Mouse (Mus musculus): Measurements from ENCODE around the gene Aym1.
"Not testable (repeated sequence)": the region's sequence is repeated elsewhere in the genome, so short reads cannot be mapped to it uniquely, and the experiment has no call there.

The Aym1 gene

DNA sequence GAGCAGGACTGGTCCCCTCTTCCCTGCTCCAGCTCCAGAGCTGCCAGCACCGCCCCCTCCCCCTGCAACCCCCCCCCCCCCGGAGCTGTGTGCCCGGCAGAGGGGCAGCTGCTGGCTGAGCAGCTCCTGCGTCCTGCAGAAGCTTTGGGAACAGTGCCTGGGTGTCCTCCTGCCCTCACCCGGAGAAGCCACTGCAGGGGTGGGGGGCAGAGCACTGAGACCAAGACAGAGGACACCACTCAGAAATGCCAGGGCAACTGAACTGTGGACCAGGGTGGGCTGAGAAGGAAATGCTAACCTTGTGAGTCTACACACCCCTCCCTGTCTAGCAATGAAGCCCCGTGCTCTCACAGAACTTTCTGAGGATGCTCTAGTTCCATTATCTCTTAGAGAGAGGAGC is at the start of gene Aym1:
Aym1 (plus strand) TSS at position 109 of the 400 bp plus-strand sequence.
- no peak for DNase-seq (ENCODE audit: low read depth, low spot score)

DNA sequence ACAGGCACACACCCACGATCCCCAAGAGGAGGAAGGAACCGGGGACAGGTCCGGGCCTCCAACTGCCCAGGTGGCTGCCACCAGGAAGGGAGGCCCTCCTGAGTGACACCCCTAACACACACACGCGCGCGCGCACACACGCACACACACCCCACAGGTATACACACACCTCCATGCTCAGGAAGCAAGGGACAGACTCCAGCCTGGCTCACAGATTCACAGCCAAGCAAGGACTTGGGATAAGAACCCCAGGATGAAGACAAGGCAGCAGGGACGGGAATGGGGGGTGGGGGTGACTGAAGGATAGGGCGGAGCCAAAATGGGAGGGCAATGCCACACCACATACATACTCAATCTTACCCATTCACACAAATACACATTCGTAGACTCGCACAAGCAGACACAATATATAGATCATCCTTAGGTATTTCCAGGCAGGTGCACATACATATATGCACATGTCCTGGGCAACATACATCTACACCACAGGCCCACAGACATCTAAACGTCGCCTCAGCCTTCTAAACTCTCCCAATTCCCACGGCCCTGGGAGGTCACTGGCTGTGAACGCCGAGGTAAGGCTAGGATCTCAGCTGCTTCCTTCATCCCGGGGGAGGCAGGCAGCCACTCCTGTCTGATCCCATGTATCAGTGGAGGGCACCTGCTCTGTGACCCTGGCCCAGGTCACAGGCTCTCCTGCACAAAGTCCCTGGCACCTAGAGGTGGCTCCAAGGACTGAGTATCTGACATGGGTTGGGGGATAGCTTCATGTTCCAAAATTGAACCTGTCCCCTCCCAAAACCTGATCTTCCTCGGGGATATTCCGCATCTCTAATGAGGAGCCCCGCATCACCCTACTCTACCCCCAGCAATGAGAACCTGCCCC is 47.4 kb upstream of the Aym1 start:
- DNase-seq (ENCODE audit: low read depth, low spot score): no peak

DNA sequence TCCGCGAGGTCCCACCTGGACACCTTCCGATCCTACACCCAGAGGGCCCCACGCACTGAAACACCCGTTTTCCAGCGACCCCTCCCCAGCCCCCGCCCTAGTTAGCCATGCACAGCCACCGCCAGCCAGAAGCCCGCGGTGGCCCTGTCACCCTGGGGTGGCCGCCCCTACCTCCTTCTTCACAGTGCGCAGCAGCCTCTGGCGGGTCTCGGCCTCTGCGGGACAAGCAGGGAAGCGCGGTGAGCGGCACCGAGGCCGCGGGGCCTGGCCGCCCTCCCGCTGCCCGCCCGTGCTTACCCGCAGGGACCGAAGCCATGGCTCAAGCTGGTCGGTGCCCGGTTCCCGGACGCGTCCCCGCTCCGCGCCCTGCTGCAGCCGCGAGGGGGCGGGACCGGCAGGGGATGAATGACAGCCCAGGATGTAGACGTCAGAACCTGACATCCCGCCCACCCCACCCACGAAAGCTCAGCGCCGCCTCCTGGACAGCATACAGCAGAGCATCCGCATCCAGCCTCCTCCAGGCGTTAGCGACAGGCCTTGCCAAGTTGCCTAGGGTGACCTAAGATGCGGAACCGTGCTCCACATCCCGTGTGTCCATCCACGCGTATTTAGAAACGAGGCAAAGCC is 46.6 kb upstream of the Aym1 start, which contains the start of gene Sgsm1:
Sgsm1 (minus strand) TSS at position 410 of the 627 bp plus-strand sequence.
- no peak for DNase-seq (ENCODE audit: low read depth, low spot score)

DNA sequence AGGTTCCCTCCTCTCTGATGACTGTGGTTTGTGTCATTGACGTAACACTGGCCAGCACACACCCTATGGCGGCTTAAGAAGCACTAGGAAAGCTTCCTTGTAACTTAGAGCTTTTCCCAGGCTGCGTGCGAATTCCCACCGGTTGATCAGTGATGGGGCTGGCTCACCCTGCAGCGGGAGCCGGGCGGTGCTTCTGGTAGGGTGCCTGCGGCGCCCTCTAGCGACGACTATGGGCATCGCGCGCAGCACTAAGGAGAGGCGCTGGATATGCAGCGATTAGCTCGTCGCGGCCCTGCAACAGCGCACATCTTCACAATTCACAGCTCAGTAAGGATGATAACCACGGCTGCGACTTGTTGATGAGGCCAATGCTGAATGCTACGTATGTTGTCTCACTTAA is 43.1 kb upstream of the Aym1 start:
- DNase-seq (ENCODE audit: low read depth, low spot score): no peak

DNA sequence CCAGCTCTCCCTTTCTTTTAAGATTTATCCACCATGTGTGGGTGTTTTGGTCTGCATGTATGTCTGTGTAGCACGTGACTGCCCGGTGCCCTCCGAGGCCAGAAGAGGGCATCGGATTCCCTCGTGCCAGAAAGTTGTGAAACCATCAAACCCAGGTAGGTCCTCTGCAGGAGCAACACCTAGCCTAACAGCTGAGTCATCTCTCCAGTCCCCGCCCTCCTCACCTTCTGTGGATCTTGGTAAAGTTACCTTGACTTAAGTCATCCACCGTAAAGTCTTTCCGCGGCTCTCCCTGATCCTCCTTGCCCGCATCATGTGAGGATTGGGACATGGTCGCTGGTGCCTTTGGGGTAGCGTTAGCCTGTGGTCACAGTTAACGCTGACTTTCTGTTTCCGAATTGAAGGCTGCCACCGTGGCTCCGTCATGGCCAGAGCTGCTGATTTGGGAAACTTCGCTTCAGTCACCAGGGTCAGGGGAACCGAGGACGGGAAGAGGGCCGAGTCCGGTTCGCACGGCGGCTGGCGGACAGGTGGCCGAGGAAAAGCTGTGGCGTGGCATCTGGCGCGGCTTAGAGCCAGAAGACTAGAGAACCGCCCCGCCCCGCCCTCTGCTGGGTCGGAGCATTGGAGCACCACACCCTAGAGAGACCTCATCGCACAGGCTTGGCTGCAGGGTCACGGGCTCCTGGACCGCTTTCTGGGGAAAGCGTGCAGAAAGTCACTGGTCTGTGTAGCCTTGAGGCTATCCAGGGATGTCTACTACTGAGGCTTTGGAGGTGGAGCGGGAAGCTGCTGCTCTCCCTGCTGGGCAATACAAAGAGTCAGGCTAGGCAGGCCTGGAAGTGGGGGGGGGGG is 33.1 kb upstream of the Aym1 start:
- DNase-seq (ENCODE audit: low read depth, low spot score): no peak

DNA sequence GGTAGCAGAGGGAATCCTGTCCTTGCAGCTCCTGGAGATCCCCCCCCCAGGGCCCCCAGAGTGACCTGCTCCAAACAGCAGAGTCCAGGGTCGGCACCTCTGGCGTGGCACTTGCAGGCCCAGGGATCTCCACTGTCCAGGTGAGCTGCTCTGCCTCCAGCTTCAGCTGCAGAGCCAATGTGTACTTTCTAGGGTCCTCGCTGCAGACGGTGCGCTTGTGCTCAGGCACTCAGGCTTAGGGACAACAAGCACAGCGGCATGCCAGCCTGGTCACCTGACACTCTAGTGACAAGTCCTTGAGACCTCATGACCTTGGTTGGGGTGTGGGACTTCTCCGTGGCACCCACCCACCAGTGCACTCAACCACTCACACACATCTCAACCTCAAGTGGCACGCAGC is 27.6 kb upstream of the Aym1 start:
- DNase-seq (ENCODE audit: low read depth, low spot score): no peak

DNA sequence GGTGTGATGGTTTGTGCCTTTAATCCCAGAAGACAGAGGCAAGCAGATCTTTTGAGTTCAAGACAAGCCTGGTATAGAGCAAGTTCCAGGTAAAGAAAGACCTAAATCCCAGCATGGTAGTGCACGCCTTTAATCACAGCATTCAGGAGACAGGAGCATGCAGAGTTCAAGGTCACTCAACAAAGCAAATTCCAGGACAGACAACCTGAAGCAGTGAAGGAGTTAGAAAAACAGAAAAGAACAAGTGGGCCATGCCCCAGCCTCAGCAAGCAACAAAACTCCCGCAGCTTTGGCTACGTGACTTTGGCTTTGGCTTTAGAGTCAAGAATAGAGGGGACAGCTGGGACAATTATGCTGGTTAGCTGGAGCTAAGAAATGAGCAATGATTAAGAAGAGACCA is 26.9 kb upstream of the Aym1 start:
- no peak for DNase-seq (ENCODE audit: low read depth, low spot score)

DNA sequence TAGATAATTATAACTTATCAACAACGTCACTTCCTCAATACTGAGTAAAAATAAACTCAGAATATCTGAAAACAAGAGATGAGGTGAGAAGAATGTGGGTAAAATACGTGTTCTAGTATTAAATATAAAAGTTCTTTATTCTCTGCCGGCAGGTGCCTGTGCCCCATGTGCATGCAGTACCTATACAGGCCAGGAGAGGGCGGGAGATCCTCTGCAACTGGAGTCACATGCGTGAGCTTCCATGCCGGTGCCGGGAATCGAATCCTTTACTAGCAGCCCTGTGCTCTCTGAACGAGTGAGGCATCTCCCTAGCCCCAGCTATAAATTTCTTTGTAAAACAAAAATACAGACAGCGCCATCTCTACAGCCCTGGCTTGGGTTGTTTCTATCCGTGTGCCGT is 24.9 kb upstream of the Aym1 start:
- no peak for DNase-seq (ENCODE audit: low read depth, low spot score)

DNA sequence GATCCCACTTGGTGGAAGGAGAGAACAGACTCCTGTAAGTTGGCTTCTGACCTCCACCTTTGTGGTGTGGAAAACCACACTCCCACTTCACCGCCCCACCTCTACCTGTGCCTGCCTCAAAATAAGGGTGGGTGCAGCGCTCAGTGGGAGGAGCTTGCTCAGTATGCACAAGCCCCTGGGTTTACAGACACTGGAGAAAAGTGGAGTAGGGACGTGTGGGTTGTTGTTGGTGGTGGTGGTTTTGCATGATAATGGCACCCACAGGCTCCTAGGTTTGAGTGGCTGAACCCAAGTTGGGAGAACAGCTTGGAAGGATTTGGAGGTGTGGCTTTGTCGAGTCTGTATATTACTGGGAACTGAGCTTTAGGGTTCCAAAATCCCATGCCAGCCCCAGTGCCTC is 24.2 kb upstream of the Aym1 start:
- DNase-seq (ENCODE audit: low read depth, low spot score): no peak

DNA sequence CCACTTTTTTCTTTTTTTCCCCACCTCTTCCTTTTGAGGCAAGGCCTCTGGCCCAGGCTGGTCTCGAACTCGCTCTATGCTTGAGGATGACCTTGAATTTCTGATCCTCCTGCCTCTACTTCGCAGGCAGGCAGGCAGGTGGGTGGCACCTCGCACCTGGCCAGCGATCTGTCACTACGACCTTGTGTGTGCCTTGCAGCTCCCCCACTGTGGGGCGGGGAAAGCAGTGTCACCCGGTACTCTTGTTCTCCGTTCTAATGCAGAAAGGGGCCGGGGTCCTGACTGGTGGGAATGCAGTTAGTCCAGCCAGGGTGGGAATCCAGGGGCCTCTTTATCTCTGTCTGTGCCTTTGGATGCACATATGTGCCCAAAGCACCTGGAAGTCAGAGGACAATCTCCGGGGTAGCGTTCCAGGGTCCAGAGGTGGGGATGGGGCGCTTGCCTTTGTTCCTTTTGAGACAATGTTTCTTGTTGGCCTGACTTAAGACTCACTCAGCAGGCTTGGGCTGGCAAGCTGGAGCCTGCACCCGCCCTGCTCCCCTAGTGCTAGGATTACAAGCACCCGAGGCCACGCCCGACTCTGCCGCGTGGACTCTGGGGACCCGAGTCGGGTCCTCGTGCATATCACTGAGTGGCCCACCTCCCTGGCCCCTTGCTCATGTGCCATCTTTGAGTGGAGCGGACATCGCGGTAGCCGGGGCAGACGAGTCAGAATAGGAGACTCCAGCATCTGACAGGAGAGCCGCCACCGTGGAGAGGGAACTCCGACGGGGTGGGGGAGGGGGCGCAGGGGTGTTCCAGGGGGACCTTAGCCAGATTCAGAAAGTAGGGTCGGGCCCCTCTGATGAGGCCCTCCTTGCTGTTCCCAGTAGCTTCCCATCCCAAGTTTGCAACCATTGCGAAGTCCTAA is 22.2 kb upstream of the Aym1 start:
- DNase-seq (ENCODE audit: low read depth, low spot score): no peak

DNA sequence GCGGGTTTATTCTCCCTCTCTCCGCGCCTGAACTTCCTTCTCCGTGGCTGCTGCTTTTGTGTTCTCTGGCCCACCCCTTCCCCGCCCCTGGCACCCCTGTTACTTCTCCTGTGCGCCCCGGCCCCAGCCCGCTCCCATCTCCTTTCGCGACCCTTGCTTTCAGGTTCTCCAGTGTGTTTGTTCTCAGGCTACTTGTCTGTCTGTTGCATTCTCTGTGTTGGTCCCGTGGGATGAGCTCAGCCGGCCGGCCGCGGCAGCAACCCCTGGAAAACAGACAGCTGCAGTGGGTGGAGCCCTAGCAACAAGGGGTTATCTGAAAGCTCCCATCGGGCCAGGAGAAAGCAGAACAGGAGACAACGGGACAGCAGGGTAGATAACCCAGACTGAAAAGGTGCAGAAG is 21.4 kb upstream of the Aym1 start:
- no peak for DNase-seq (ENCODE audit: low read depth, low spot score)

DNA sequence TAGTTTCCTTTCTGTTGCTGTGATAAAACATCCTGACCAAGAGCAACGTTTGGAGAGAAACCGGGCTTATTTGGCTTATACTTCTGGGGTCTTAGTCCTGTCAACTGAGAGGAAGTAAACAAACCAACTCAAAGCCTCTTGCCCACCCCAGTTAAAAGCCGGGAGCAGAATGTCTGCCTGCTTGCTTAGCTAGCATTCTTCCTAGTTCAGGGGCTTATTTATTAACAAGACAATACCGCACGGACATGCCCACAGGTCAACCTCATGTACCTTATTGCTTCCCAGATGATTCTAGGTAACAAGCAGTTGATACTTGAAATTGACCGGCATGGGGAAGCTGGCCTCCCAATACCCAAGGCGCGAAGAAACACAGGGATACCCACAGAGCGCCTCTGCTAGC is 20.8 kb upstream of the Aym1 start:
- DNase-seq (ENCODE audit: low read depth, low spot score): no peak

DNA sequence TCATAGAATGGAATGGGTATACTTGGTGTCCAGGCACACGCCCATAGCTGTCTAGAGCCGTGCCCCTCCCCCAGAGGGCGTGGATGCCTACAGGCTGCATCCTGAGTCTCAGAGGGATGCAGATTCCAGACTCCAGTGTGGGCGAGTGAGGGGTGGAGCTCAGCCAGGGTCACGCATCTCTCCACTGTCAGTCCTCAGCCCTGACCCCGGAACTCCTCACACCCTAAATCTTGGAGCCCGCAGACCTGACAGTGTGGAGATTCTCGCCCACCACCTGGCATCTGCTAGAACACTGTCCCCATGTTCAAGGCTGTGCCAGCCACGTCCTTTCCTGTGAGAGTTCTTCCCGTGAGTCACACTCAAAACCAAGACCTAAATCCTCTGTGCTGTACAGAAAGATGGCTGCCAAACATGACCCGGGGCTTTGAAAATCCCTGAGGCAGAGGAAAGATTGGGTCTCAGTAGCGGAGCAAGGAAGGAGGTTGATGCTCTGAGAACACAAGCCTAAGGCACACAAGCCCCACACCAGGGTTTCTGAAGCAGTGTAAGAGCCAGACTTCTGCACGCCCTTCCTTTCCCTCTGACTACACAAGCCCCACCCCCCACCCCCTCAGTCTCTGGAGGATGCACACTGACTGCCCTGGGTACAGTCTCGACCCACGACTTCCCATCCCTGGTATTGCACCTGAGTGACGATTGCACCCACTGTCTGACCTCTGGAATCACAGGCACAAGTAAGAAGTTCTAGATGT is 12.3 kb upstream of the Aym1 start:
- DNase-seq (ENCODE audit: low read depth, low spot score): no peak

DNA sequence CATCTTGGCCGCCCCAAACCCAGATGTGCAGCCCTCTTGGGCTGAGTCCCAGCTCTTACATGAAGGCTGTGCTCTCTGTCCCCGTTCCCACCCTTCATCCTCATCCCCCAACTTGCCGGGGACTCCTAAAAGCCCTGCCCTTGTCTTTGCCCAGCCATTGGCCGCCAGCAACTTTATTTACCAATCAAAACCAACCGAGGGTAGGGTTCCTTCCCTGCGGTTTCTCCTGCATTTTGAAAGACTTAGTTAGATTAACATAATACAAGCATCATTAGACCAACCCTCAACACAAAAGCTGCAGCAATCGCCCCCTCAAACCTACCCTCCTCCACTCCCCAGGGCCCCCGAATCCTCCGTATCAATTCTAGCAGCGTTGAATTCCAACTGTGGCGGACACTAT is 11.3 kb upstream of the Aym1 start:
- no peak for DNase-seq (ENCODE audit: low read depth, low spot score)

DNA sequence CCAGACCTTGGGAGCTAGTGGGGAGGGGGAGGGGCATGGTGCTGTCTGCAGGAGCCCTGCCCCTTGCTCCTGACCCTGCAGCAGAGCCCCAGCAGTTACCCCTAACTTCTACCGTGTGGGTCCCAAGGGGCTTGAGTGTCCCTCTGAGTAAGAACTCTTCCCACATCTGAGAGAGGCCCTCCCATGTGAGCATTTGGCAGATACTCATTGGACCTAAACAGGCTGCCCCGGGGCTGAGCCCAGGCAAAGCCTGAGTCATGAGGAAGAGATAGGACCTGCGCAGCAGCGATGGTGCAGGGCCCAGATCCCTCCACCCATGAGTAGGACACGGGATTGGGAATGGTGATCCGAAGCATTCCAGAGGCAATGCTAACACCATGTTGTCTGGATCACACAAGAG is 10.4 kb upstream of the Aym1 start:
- DNase-seq (ENCODE audit: low read depth, low spot score): not testable (repeated sequence)

DNA sequence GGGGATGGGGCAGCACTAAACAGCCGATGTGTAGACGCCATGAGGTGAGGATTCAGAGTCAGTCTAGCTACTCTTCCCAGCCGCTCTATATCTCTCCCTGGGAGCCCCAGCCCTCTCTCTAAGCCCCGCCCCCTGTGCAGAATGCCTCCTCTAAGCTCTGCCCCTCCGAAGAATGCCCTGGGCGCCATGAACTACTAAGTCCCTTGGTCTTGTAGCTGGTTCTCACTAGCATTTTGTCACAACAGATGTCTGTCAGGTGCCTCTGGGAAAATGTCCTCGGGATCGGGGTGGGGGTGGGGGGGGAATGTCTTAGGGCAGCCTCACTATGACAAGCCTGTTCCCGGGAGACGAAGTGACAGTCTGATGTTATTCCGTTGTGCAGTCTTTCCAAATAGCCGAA is 9.5 kb upstream of the Aym1 start:
- no peak for DNase-seq (ENCODE audit: low read depth, low spot score)

DNA sequence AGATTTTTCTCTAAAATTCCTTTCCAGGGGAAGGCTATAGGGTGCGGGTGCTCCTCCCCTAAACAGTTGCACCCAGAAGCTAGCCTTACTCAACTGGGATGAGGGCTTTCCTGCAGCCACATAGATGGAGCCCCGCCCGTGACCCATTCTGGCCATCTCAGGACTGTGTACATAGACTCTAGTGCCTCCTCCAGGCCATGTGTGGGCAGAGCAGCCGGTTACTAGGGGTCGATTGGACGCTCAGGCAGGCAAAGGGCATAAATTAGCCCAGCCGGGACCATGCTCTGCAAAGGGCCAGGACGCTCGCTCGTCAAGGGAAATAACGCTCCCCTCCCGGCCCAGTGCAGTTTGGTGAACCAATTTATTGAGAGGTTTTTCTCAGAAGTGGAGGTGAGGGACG is 8.5 kb upstream of the Aym1 start:
- no peak for DNase-seq (ENCODE audit: low read depth, low spot score)

DNA sequence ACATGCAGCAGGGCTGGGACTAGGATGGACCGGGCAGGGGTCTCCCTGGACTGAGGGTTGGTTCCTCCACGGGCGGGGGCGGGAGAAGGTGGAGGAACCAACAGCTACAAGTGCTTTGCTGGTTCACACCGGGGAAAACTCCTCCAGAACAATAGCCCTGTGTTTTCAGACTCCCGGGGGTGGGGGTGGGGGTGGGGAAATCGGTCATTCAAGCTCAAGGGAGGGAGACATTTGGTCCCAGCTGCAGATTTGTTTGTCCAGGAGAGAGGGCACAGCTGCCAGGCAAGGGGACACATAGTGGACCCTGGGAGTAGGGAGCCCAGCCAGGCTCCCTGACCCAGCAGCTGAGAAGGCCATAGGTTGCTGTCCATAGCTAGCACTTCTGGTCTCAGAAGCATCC is 7.9 kb upstream of the Aym1 start:
- DNase-seq (ENCODE audit: low read depth, low spot score): no peak

DNA sequence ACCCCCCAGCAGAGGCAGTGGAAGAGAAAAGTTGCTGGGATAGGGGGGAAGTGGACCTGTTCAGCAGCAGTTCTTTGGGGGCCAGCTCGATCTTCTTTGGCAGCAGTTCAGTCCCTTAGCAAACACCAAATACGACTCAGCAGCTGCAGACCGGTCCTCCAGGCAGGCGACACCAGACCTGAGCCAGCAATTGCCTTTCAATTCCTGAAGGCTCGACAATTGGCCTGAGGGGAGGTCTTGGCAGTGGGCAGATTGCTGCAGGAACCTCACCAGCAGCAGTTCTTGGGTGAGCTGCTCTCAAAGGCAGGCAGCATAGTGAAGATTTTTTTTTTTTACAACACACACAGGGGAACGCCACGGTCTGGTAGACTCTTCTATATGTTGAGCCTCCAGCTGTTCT is 7.3 kb upstream of the Aym1 start:
- DNase-seq (ENCODE audit: low read depth, low spot score): no peak

DNA sequence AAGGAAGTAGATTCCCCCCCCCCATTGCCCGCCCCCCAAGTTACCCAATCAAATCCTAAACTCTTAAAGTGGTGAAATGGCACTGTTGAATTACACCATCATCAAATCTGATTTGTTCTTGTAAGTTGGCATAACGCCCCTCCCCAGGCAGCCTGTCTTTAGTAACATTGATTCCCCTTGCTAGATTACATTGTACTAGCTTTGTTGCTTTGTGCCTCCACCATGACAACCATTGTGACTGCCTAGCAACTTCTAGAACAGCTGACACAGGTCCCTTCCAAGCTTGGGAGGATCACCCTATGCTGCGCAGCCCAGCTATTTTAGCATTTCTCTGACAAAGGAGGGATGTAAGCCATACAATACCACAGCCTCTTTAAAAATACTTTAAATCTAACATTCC is 5.3 kb upstream of the Aym1 start:
- no peak for DNase-seq (ENCODE audit: low read depth, low spot score)

DNA sequence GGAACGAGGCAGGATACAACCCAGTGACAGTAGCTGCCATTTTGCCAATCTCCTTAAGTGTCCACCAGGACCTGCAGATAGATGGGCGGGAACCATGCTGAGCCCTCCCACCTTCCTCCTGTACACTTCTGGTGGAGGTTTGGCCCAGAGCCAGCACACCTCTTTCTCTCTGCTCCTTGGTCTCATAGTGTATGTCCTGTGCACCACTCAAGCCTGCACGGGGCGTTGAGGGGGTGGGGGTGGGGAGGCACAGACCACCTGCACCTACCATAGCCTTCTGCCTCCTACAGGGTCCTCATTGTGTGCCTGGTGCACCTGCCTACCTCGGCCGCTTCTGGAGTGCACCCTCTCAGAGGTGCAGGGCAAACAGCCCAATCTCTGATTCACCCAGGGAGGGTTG is 4.5 kb upstream of the Aym1 start:
- no peak for DNase-seq (ENCODE audit: low read depth, low spot score)
